Mouse (Mus musculus) gastrocnemius, postnatal 14 days (tissue): ENCODE results near the gene Ifit1bl2. TPM values are rescaled to one million over a fixed set of nuclear protein-coding genes. Genes with fewer than 3 reads are reported as not detected.

Experiments used
- DNase-seq: peaks from one replicate; pipeline ENCODE4 v3.0.0; 2021; ENCODE audit warnings: mixed read lengths
- intact Hi-C: fragments of 180-260 bp; cut with DNase I; formaldehyde crosslinking; loops from one replicate; pipeline ENCODE4 v1.15.1; 2025; ENCODE audit warnings: low total_unique reads
- total RNA-seq, 2 experiments: library from RNA; stranded (reverse); gene quantifications; 2 replicates each; pipeline ENCODE4 v1.2.3; 2021

Gene Ifit1bl2
- total RNA-seq, 2 experiments from 2014 or later = 0.06 TPM; not detected in 1

GRCm38 (mm10) chr19:34571080-34571479 is 69.5 kb downstream of the Ifit1bl2 start:
- intact Hi-C loops = no loop called here
- no peak for DNase-seq

- intact Hi-C loops = no loop called here
- DNase-seq = no peak
Measured at GRCm38 (mm10) chr19:34569896-34570476, 70.6 kb downstream of the Ifit1bl2 start.

GRCm38 (mm10) chr19:34568988-34569895 is 71.3 kb downstream of the Ifit1bl2 start:
- intact Hi-C loops = no loop called here
- DNase-seq = no peak

Other genes with a start within 250 kb of the Ifit1bl2 start
- gene Ch25h, start 165.6 kb downstream of the Ifit1bl2 start, total RNA-seq = not detected
- 10 to 100 TPM; 10.3 to 11.2 TPM for gene Lipa, start 113.3 kb downstream of the Ifit1bl2 start, total RNA-seq
- gene Ifit2, start 90.0 kb downstream of the Ifit1bl2 start, total RNA-seq = 1 to 10 TPM; 1.8 to 2.0 TPM
- under 1 TPM; 0.68 to 0.78 TPM for gene Ifit3, start 57.2 kb downstream of the Ifit1bl2 start, total RNA-seq
- gene Ifit1bl1, start 38.8 kb downstream of the Ifit1bl2 start, total RNA-seq = under 1 TPM; 0.12 to 0.16 TPM
- under 1 TPM; 0.27 to 0.33 TPM for gene Ifit3b, start 32.8 kb downstream of the Ifit1bl2 start, total RNA-seq
- under 1 TPM; 0.12 to 0.13 TPM for gene Ifit1, start 128 bp upstream of the Ifit1bl2 start, total RNA-seq
- 1 to 10 TPM; 1.5 to 1.8 TPM for gene Slc16a12, start 106.5 kb upstream of the Ifit1bl2 start, total RNA-seq
- 10 to 100 TPM in 1 of 2 experiments, 1 to 10 TPM in 1; 9.1 to 19.6 TPM for gene Pank1, start 238.7 kb upstream of the Ifit1bl2 start, total RNA-seq